Mouse (Mus musculus) stomach, embryonic 15.5 days (tissue): ENCODE results near the gene Pcnx. TPM values are rescaled to one million over a fixed set of nuclear protein-coding genes. Genes with fewer than 3 reads are reported as not detected.

Source experiments
- ATAC-seq: fragments of 200-750 bp; cut with Nextera tagmentation; 2 replicates; pipeline ENCODE4 v1.8.0; 2017; ENCODE audit warnings: low read depth, moderate number of reproducible peaks, moderate TSS enrichment; ENCODE audit not compliant: insufficient read depth, low FRiP score
- H3K27ac ChIP-seq: fragments of 300-500 bp; sonication (generic); 2 replicates; pipeline ENCODE4 v1.5.1; 2015; ENCODE audit warnings: mild to moderate bottlenecking, inconsistent platforms
- H3K27me3 ChIP-seq: fragments of 300-500 bp; sonication (generic); replicated peaks from 2 replicates; pipeline ENCODE4 v1.6.1; 2015; ENCODE audit warnings: inconsistent platforms
- H3K36me3 ChIP-seq: fragments of 300-500 bp; sonication (generic); 2 replicates; pipeline ENCODE4 v1.6.1; 2015; ENCODE audit warnings: inconsistent platforms
- H3K4me1 ChIP-seq: fragments of 300-500 bp; sonication (generic); 2 replicates; pipeline ENCODE4 v1.6.1; 2015; ENCODE audit warnings: inconsistent platforms
- H3K4me2 ChIP-seq: fragments of 300-500 bp; sonication (generic); 2 replicates; pipeline ENCODE4 v1.6.1; 2015; ENCODE audit warnings: mild to moderate bottlenecking, inconsistent platforms
- H3K4me3 ChIP-seq: fragments of 300-500 bp; sonication (generic); replicated peaks from 2 replicates; pipeline ENCODE4 v1.5.1; 2015; ENCODE audit warnings: inconsistent platforms
- H3K9ac ChIP-seq: fragments of 300-500 bp; sonication (generic); 2 replicates; pipeline ENCODE4 v1.6.1; 2015; ENCODE audit warnings: inconsistent platforms
- H3K9me3 ChIP-seq: fragments of 300-500 bp; sonication (generic); 2 replicates; pipeline ENCODE4 v1.6.1; 2016; ENCODE audit warnings: inconsistent platforms
- WGBS: fragments of 180-500 bp; shearing (Covaris S2); methylation state at CpG from one replicate; pipeline ENCODE4 v1.1.7; 2015; 5-methylcytosine and 5-hydroxymethylcytosine counted together
- polyA plus RNA-seq: library from polyadenylated mRNA; unstranded; fragments of >200 nt; fragmentation: Nextera tagmentation; extraction: Ambion mirVana; gene quantifications from 2 replicates; pipeline ENCODE4 v1.2.1, GENCODE M21; 2015

The Pcnx gene
- polyA plus RNA-seq, 1 experiment from 2014 or later, result 8.2 TPM

DNA sequence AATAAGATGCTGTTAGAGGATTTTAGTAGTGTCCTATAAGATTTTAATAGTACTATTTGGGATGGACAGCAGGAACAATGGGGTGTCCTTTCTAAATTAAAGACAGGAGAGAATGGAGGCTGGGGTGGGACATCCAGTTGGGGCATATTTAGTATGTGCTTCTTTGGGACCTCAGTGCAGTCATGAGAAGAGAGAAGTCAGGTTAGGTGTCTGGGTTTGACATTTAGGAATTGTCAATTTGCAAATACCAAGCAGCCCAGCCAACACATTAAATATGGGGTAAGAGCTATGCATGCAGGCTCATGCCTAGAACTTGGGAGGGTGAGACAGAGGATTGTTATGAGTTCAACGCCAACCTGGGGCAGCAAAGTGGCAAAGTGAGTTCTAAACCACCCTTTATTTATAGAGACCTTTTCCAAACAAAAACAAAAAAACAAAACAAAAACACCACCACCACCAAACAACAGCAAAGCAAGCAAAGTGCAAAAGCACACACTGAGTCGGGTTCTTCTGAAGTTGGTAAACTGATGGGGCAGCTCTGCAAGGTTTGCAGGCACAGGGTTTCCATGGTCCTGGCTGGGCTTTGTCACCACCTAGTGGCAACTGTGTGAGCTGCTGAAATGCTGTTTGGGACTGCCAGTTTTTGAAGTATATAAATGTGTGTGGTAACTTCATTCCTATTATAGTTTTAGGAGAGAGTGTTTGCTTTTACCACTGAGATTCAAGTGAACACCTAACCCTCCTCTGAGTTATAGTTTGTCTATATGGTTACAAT, 55.5 kb downstream of the Pcnx start:
- Histone ChIP-seq H3K4me1 (no peaks in the 10 kb centered on the region), H3K27me3 (no peaks in the 10 kb centered on the region), H3K27ac (no peak overlapping the region), H3K9me3 (no peaks in the 10 kb centered on the region), H3K9ac (no peak overlapping the region), H3K36me3 (peaks cover 21% of the 10 kb centered on the region), H3K4me3 (no peak overlapping the region), H3K4me2 (no peak overlapping the region)
- ATAC-seq, result no peak
- WGBS, result 43% methylated on average over 2 of the region's 2 CpGs

DNA sequence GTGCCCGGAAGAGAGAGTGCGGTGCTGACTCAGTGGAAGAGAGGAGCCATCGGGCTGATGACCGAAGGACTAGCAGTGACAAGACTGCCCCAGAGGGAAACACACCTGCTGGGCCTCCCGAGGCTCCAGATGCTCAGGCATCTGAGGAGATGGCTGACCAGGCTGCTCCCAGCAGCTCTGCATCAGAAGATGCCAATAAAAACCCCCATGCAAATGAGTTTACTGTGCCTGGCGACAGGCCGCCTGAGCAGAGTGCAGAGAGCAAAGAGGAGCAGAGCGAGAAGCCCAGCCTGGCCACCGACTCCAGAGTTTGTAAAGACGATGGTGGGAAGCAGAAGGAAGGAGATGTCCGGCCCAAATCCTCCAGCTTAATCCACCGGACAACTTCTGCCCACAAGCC, 58.5 kb downstream of the Pcnx start:
- ATAC-seq, result no peak
- Histone ChIP-seq H3K4me1 (no peaks in the 10 kb centered on the region), H3K9ac (no peak overlapping the region), H3K36me3 (peaks cover 21% of the 10 kb centered on the region), H3K27me3 (no peaks in the 10 kb centered on the region), H3K9me3 (no peaks in the 10 kb centered on the region), H3K4me2 (no peak overlapping the region), H3K27ac (no peak overlapping the region), H3K4me3 (no peak overlapping the region)
- 93% methylated on average over 12 of the region's 12 CpGs for WGBS

DNA sequence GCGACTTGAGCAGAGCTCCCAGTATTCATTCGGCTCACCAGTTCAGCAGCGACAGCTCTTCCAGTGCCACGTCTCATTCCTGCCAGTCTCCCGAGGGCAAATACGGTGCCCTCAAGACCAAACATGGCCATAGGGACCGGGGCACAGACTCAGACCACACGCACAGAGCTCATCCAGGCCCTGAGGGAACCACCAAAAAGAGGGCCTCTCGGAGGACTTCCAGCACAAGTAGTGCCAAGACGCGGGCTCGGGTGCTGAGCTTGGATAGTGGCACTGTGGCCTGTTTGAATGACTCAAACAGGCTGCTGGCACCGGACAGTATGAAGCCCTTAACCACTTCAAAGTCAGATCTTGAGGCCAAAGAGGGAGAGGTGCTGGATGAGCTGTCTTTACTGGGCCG, 59.1 kb downstream of the Pcnx start:
- Histone ChIP-seq H3K36me3 (peaks cover 21% of the 10 kb centered on the region), H3K4me3 (no peak overlapping the region), H3K27me3 (no peaks in the 10 kb centered on the region), H3K4me2 (no peak overlapping the region), H3K9ac (no peak overlapping the region), H3K4me1 (no peaks in the 10 kb centered on the region), H3K9me3 (no peaks in the 10 kb centered on the region), H3K27ac (no peak overlapping the region)
- no peak for ATAC-seq
- 92% methylated on average over 14 of the region's 14 CpGs for WGBS

DNA sequence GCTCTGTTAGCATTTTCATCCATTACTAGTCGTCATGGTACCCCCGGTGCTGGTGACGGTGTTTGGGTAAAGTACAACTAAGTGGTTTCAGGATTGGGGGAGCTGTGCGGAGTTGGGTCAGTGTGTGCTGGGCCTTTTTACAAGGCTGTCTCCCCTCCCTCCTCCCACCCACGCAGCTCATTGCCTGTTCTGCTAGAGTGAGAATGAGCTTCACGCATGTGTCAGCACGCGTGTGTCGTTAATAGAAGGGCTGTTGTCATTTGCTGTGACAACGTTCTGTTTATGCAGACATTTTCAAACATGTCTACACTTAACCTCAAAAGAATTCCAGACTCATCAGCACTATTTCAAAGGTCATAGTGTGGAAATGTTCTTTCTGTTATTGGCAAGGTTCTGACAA, 60.2 kb downstream of the Pcnx start:
- Histone ChIP-seq H3K36me3 (peaks cover 21% of the 10 kb centered on the region), H3K27me3 (no peaks in the 10 kb centered on the region), H3K27ac (no peak overlapping the region), H3K9me3 (no peaks in the 10 kb centered on the region), H3K9ac (no peak overlapping the region), H3K4me1 (no peaks in the 10 kb centered on the region), H3K4me3 (no peak overlapping the region), H3K4me2 (no peak overlapping the region)
- ATAC-seq, result no peak
- WGBS, result 81% methylated on average over 10 of the region's 10 CpGs

DNA sequence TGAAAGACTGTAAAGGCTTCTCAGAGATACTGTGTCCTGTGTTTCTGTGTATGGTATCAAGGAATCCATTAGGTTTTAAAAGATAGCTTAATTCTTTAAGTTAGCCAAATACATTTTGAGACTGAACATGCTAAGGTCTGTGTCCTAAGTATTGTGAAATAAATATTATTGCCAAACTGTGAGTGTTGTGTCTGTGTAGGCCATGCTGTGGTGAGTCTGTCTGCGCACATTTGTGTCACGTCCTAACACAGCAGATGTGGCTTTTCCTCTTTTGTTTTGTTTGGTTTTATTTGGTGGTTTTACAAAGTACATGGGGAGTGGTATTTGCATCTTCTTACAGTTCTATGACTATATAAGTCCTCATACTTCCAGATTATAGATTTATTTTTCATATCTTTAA, 60.8 kb downstream of the Pcnx start:
- 75% methylated on average over 2 of the region's 2 CpGs for WGBS

DNA sequence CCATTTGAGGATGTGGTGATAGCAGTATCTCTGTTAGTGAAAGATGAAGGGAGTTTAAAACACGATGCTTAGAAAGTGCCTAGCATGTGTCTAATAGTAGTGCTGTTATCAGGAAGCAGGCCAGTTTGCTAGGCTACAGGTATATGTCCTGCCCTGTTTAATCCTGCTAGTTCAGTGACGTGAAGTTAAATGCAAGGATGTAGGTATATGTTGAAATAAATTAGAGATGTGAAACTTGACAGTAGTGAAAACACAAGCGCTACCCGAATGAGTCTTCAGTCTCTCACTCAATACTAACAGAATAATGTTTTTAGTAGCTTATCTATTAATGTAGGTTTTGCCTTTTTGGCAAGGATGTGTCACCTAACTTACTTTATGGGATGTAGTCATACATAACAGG, 62.0 kb downstream of the Pcnx start:
- H3K4me2 ChIP-seq, result no peak overlapping the region
- H3K4me3 ChIP-seq, result no peak overlapping the region
- H3K27me3 ChIP-seq, result no peaks in the 10 kb centered on the region
- H3K9me3 ChIP-seq, result no peaks in the 10 kb centered on the region
- H3K36me3 ChIP-seq, result peaks cover 21% of the 10 kb centered on the region
- 77% methylated on average over 4 of the region's 4 CpGs for WGBS
- no peak overlapping the region for H3K9ac ChIP-seq
- H3K27ac ChIP-seq, result no peak overlapping the region
- H3K4me1 ChIP-seq, result 0 out of 2 replicates have a peak, but pooled peaks cover 2% of the 10 kb centered on the region
- no peak for ATAC-seq

More for the DNA sequence above, 60.8 kb downstream of the Pcnx start:
- Histone ChIP-seq H3K36me3 (peaks cover 21% of the 10 kb centered on the region), H3K9ac (no peak overlapping the region), H3K27me3 (no peaks in the 10 kb centered on the region), H3K27ac (no peak overlapping the region), H3K4me1 (no peaks in the 10 kb centered on the region), H3K4me2 (no peak overlapping the region), H3K9me3 (no peaks in the 10 kb centered on the region), H3K4me3 (no peak overlapping the region)
- ATAC-seq, result no peak

DNA sequence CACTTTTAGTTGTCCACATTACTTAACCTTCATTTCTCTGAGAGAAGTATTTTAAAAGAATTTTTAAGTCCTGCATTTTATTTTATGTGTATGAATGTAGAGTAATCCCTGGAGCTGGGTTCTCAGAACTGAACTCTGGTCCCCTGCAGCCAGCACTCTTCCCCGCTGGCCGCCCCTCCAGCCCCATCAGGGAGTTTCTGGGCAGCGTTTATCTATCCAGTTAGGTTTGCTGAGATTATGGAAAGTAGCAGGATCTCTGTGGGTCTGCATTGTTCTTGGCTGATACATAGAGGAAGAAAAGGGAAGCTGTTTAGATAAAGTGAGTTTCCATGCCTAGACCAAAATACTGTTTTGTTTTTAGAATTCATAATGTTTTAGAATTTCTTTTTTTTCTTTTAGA, 63.0 kb downstream of the Pcnx start:
- 52% methylated on average over 3 of the region's 3 CpGs for WGBS
- no peak overlapping the region for H3K9ac ChIP-seq
- no peaks in the 10 kb centered on the region for H3K27me3 ChIP-seq
- no peak overlapping the region for H3K4me2 ChIP-seq
- H3K4me3 ChIP-seq, result no peak overlapping the region
- H3K27ac ChIP-seq, result no peak overlapping the region
- no peak for ATAC-seq
- H3K36me3 ChIP-seq, result peaks cover 17% of the 10 kb centered on the region
- H3K9me3 ChIP-seq, result no peaks in the 10 kb centered on the region
- H3K4me1 ChIP-seq, result 0 out of 2 replicates have a peak, but pooled peaks cover 7% of the 10 kb centered on the region

DNA sequence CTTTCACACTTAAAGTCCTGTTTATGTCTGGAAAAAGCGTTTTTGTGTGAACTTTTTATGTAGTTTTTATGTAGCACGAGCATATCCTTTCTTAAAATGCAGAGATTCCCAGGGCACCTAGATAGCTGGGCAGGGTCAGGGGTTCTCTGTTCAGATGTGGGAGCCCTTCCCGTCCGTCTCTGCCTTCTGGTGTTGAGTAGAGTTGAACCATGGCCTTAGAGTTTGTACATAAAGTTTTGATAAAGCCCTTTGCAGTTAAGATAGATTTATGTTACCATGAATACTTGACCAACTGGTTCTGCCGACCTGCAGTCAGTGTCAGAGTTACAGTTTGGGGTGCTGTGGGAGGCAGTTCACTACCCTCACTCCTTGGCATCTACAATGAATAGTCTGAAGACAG, 67.3 kb downstream of the Pcnx start:
- Histone ChIP-seq H3K4me3 (no peak overlapping the region), H3K9me3 (no peaks in the 10 kb centered on the region), H3K27ac (no peak overlapping the region; the same call in 1 of the 2 replicates), H3K4me2 (no peak overlapping the region), H3K4me1 (peaks cover 9% of the 10 kb centered on the region; the same call in 1 of the 2 replicates), H3K27me3 (no peaks in the 10 kb centered on the region), H3K9ac (no peak overlapping the region), H3K36me3 (no peaks in the 10 kb centered on the region)
- 0 out of 2 replicates have a peak, but pooled peaks have one; percentile 4 for ATAC-seq
- WGBS, result 68% methylated on average over 5 of the region's 5 CpGs

DNA sequence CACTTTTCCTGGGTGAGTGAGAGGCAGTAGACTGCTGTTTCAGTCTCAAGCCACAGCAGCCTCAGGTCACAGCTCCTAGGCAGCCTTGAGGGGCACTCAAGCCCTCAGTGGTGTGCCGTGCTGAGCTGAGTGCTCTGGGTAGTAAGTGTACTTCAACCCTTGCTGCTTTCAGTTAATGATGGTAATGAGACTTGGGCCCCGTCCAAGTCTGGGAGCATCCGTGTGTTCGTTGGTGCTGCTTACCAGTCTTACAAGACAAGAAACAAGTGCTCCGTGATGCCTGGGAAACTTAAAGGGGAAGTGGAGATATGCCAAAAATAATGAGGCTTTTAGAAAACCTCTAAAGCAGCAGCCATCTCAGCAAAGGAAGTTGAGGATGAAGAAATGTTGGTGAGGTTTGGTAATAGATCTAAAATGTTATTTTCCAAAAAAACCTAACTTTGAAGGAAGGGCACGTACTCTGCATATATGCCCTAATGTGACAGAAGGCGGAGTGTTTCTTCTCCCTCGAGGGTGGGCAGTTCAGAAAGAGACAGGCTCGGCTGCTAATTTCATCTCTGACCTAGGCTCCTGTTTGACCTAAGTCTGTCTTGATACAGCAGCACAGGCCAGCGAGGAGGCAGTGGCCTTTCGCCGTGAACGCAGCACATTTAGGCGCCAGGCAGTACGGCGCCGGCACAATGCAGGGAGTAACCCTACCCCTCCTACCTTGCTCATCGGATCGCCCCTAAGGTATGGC, 68.0 kb downstream of the Pcnx start:
- H3K9ac ChIP-seq, result no peak overlapping the region
- no peak overlapping the region for H3K4me3 ChIP-seq
- H3K4me1 ChIP-seq, result peaks cover 9% of the 10 kb centered on the region; the same call in 1 of the 2 replicates
- no peaks in the 10 kb centered on the region for H3K9me3 ChIP-seq
- H3K4me2 ChIP-seq, result no peak overlapping the region
- no peaks in the 10 kb centered on the region for H3K36me3 ChIP-seq
- H3K27ac ChIP-seq, result peak overlapping the region; percentile 46
- H3K27me3 ChIP-seq, result no peaks in the 10 kb centered on the region
- ATAC-seq, result peak; percentile 47; the same call in 1 of the 2 replicates
- WGBS, result 62% methylated on average over 19 of the region's 19 CpGs

DNA sequence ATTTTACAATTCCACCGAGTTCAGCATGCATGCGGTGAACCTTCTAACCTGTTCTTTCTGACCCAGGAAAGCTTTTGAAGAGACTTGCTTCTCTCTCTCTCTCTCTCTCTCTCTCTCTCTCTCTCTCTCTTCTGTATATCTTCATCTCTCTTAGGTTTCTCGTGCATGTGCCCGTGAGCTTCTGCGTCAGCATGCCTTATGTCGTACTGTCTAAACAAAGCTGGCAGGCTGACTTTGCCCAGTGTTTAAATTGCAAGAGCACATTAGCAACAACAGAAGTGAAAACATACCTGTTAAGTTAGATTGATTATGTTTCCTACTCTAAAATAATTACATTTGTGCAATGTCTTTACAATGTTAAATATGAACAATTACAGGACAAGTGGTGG, 68.6 kb downstream of the Pcnx start:
- H3K9ac ChIP-seq, result no peak overlapping the region
- no peaks in the 10 kb centered on the region for H3K36me3 ChIP-seq
- H3K4me1 ChIP-seq, result peaks cover 9% of the 10 kb centered on the region; the same call in 1 of the 2 replicates
- WGBS, result 40% methylated on average over 6 of the region's 6 CpGs
- no peaks in the 10 kb centered on the region for H3K27me3 ChIP-seq
- no peak for ATAC-seq
- H3K4me3 ChIP-seq, result no peak overlapping the region
- no peak overlapping the region for H3K27ac ChIP-seq
- no peaks in the 10 kb centered on the region for H3K9me3 ChIP-seq
- no peak overlapping the region for H3K4me2 ChIP-seq

DNA sequence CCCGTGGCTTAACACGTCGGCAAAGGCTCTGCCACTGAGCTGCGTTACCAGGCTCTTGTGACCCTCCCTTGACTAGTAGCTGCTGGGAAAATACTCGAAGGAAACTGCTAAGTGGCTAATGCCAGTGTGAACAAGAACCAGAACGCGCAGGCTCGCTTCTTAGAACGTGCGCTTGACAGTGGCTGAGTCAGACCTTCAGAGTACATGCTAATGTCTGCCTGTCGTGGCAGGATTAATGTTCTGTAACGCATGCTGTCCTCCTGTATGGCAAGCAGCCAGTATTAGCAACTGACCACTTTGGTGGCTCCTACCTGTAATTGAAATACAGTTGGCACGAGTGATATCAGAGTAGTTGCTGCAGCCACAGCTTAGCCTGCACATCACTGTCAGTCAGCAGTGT, 72.2 kb downstream of the Pcnx start:
- no peaks in the 10 kb centered on the region for H3K27me3 ChIP-seq
- no peak overlapping the region for H3K4me3 ChIP-seq
- ATAC-seq, result no peak
- H3K4me1 ChIP-seq, result peaks cover 6% of the 10 kb centered on the region; the same call in 1 of the 2 replicates
- H3K4me2 ChIP-seq, result no peak overlapping the region
- H3K9ac ChIP-seq, result no peak overlapping the region
- H3K9me3 ChIP-seq, result no peaks in the 10 kb centered on the region
- H3K36me3 ChIP-seq, result no peaks in the 10 kb centered on the region
- no peak overlapping the region for H3K27ac ChIP-seq
- WGBS, result 64% methylated on average over 13 of the region's 13 CpGs

DNA sequence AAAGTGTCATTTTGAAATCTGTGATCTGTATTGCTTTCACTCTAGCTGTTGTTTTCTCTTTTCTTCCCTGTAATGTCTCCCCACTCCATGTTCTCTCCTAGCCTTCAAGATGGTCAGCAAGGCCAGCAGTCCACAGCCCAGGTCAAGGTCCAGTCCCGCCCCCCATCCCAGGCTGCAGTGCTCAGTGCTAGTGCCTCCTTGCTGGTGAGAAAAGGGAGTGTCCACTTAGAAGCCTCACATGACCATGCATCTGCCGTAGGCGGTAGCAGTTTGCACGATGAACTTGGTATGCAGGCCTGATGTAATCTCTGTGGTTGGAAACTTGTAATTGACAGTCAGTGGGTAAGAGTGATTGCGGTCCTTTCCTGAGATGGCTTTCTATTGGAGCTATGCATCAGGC, 73.6 kb downstream of the Pcnx start:
- no peak for ATAC-seq
- Histone ChIP-seq H3K27me3 (no peaks in the 10 kb centered on the region), H3K9ac (no peak overlapping the region), H3K4me1 (no peaks in the 10 kb centered on the region), H3K9me3 (no peaks in the 10 kb centered on the region), H3K4me2 (no peak overlapping the region), H3K36me3 (no peaks in the 10 kb centered on the region), H3K27ac (no peak overlapping the region), H3K4me3 (no peak overlapping the region)
- 73% methylated on average over 5 of the region's 5 CpGs for WGBS
